Mouse (Mus musculus) embryonic stem cell, embryonic (primary cell): ENCODE data around the gene Ttyh2.

Source experiments
- CTCF ChIA-PET, 4 experiments: fragments of 300-600 bp in 2 of 4; fragments of 350-600 bp in 2 of 4; sonication (Branson Sonifier 250); formaldehyde crosslinking; loops; one replicate each; lab custom pipeline; 2022; ENCODE audit warnings: inconsistent platforms in 2 of 4; lab: Charles Lee
- POLR2A ChIA-PET, 4 experiments: fragments of 300-600 bp in 2 of 4; fragments of 350-600 bp in 2 of 4; sonication (Branson Sonifier 250); formaldehyde crosslinking; loops; one replicate each; lab custom pipeline; 2022; ENCODE audit warnings: antibody characterized with exemption in 4 of 4, inconsistent platforms in 1 of 4; lab: Charles Lee

The Ttyh2 gene

GRCm38 (mm10) chr11:114727826-114728186 is 52.6 kb downstream of the Ttyh2 start:
- CTCF ChIA-PET: interaction anchor here in 3 of 4 experiments (0.6 to 1.5 kb wide), 7 partner anchors 8 to 185 kb away, joined by 4 to 8 read pairs (median 4); partner anchors contain the start of gene Rpl38 (in 1 of the 3)
- POLR2A ChIA-PET: interaction anchor here in 3 of 4 experiments (0.8 to 3.4 kb wide), 22 partner anchors 10 to 60 kb away, joined by 3 to 19 read pairs (median 5); partner anchors contain the start of gene Rpl38 (in 1 of the 3)

- POLR2A ChIA-PET: interaction anchor here in 3 of 4 experiments (0.5 to 3.4 kb wide), 11 partner anchors 9 to 102 kb away, joined by 3 to 19 read pairs (median 5); no protein-coding TSS in a partner anchor
These were observed 53.1 kb downstream of the Ttyh2 start for GRCm38 (mm10) chr11:114728333-114728732.

GRCm38 (mm10) chr11:114729832-114730363 is 54.7 kb downstream of the Ttyh2 start:
- ChIA-PET CTCF (interaction anchor here in 3 of 4 experiments (0.5 to 1.7 kb wide), 9 partner anchors 11 to 282 kb away, joined by 3 to 5 read pairs (median 3); no protein-coding TSS in a partner anchor), POLR2A (interaction anchor here in 3 of 4 experiments (0.6 to 3.4 kb wide), 9 partner anchors 8 to 78 kb away, joined by 3 to 19 read pairs (median 4); no protein-coding TSS in a partner anchor)

More at GRCm38 (mm10) chr11:114728333-114728732, 53.1 kb downstream of the Ttyh2 start:
- CTCF ChIA-PET: interaction anchor here in 1 of 4 experiments (0.7 to 0.8 kb wide), 2 partner anchors 83 to 153 kb away, joined by 3 to 4 read pairs; no protein-coding TSS in a partner anchor

- ChIA-PET CTCF (interaction anchor here in 3 of 4 experiments (0.5 to 2.4 kb wide), 12 partner anchors 9 to 261 kb away, joined by 3 to 10 read pairs (median 4); partner anchors contain the start of gene Rpl38 (in 1 of the 3)), POLR2A (interaction anchor here (0.6 to 1.9 kb wide), 9 partner anchors 18 to 144 kb away, joined by 3 to 8 read pairs (median 3); partner anchors contain the start of gene Ttyh2 (in 1 of the 4))
These were observed 56.5 kb downstream of the Ttyh2 start for GRCm38 (mm10) chr11:114731711-114732110.

- POLR2A ChIA-PET: interaction anchor here in 3 of 4 experiments (0.6 to 1.9 kb wide), 8 partner anchors 39 to 286 kb away, joined by 3 to 8 read pairs (median 3); partner anchors contain the start of genes Rpl38 (in 1 of the 3) and Ttyh2 (in 1 of the 3)
- CTCF ChIA-PET: interaction anchor here (0.5 to 2.4 kb wide), 10 partner anchors 12 to 903 kb away, joined by 3 to 18 read pairs (median 5); partner anchors contain the start of gene Rpl38 (in 1 of the 4)
These were observed 57.7 kb downstream of the Ttyh2 start for GRCm38 (mm10) chr11:114732890-114733289.

- CTCF ChIA-PET: interaction anchor here in 3 of 4 experiments (0.6 to 1.8 kb wide), 12 partner anchors 9 to 1867 kb away, joined by 3 to 16 read pairs (median 6); partner anchors contain the start of gene Dnaic2 (in 3 of the 3)
- POLR2A ChIA-PET: interaction anchor here in 2 of 4 experiments (0.6 to 4.8 kb wide), 5 partner anchors 8 to 116 kb away, joined by 3 to 19 read pairs (median 4); partner anchors contain the start of gene Dnaic2 (in 1 of the 2)
These were observed 60.9 kb downstream of the Ttyh2 start for GRCm38 (mm10) chr11:114736111-114736510.

- ChIA-PET CTCF (interaction anchor here (0.5 to 2.2 kb wide), 37 partner anchors 8 to 1919 kb away, joined by 3 to 17 read pairs (median 5); partner anchors contain the start of gene Dnaic2 (in 3 of the 4)), POLR2A (interaction anchor here (0.7 to 4.8 kb wide), 22 partner anchors 9 to 187 kb away, joined by 3 to 19 read pairs (median 4); partner anchors contain the start of genes Dnaic2 (in 2 of the 4) and Rpl38 (in 1 of the 4))
These were observed 61.8 kb downstream of the Ttyh2 start for GRCm38 (mm10) chr11:114736913-114737624.

- ChIA-PET CTCF (interaction anchor here in 3 of 4 experiments (0.6 to 1.4 kb wide), 5 partner anchors 10 to 484 kb away, joined by 3 to 5 read pairs (median 3); no protein-coding TSS in a partner anchor), POLR2A (interaction anchor here in 1 of 4 experiments (0.6 to 4.8 kb wide), 2 partner anchors 12 to 577 kb away, joined by 4 to 19 read pairs; partner anchors contain the start of gene Dnaic2)
These were observed 65.4 kb downstream of the Ttyh2 start for GRCm38 (mm10) chr11:114740598-114740997.

- ChIA-PET POLR2A (no interaction called here), CTCF (interaction anchor here in 3 of 4 experiments (0.7 to 1.5 kb wide), 6 partner anchors 11 to 171 kb away, joined by 3 to 7 read pairs (median 3); no protein-coding TSS in a partner anchor)
These were observed 66.2 kb downstream of the Ttyh2 start for GRCm38 (mm10) chr11:114741451-114741850.

- ChIA-PET POLR2A (interaction anchor here (0.6 to 2.3 kb wide), 19 partner anchors 16 to 603 kb away, joined by 3 to 13 read pairs (median 3); partner anchors contain the start of gene Rpl38 (in 1 of the 4)), CTCF (interaction anchor here (0.5 to 4.2 kb wide), 80 partner anchors 8 to 1258 kb away, joined by 3 to 52 read pairs (median 4); partner anchors contain the start of genes Btbd17 (in 2 of the 4), Dnaic2 (in 1 of the 4) and Kif19a (in 1 of the 4))
These were observed 69.9 kb downstream of the Ttyh2 start for GRCm38 (mm10) chr11:114745134-114745533.

- ChIA-PET CTCF (interaction anchor here in 3 of 4 experiments (0.6 to 4.2 kb wide), 8 partner anchors 10 to 165 kb away, joined by 3 to 52 read pairs (median 4); no protein-coding TSS in a partner anchor), POLR2A (interaction anchor here in 2 of 4 experiments (0.8 to 1.7 kb wide), 9 partner anchors 10 to 129 kb away, joined by 3 to 6 read pairs (median 3); partner anchors contain the start of gene Dnaic2 (in 1 of the 2))
These were observed 72.4 kb downstream of the Ttyh2 start for GRCm38 (mm10) chr11:114747564-114748138.

GRCm38 (mm10) chr11:114764820-114765818 is 89.9 kb downstream of the Ttyh2 start, which contains the start of gene Kif19a:
Gene Kif19a (plus strand): TSS chr11:114765388.
- CTCF ChIA-PET: interaction anchor here in 2 of 4 experiments (0.6 to 1.0 kb wide), 4 partner anchors 20 to 1250 kb away, joined by 3 read pairs; no protein-coding TSS in a partner anchor
- POLR2A ChIA-PET: interaction anchor here in 1 of 4 experiments (1.0 kb wide), 1 partner anchor 54 kb away, joined by 3 read pairs; no protein-coding TSS in a partner anchor

- POLR2A ChIA-PET: interaction anchor here in 2 of 4 experiments (1.2 to 1.8 kb wide), 2 partner anchors 11 to 13 kb away, joined by 3 to 4 read pairs; no protein-coding TSS in a partner anchor
- CTCF ChIA-PET: interaction anchor here in 3 of 4 experiments (0.6 to 1.8 kb wide), 5 partner anchors 19 to 157 kb away, joined by 3 to 6 read pairs (median 5); no protein-coding TSS in a partner anchor
These were observed 94.7 kb downstream of the Ttyh2 start for GRCm38 (mm10) chr11:114769911-114770310.
